Mouse (Mus musculus) bone marrow, adult 2 months (tissue): ENCODE data around the gene Tas2r134.

Source experiments
- CTCF ChIP-seq: fragments of 200-500 bp; IDR thresholded peaks from 2 replicates; pipeline ENCODE4 v1.5.1; 2011; ENCODE audit warnings: low read length, control low read depth; ENCODE audit not compliant: control insufficient read depth, insufficient read depth
- POLR2A ChIP-seq: fragments of 200-500 bp; IDR thresholded peaks from 2 replicates; pipeline ENCODE4 v1.6.1; 2011; ENCODE audit warnings: low read depth, mild to moderate bottlenecking, control low read depth, low read length, borderline replicate concordance; ENCODE audit not compliant: control insufficient read depth

GRCm38 (mm10) chr2:51600202-51600487 is 27.2 kb upstream of the Tas2r134 start:
- no peak for TF ChIP-seq CTCF
- no peak for TF ChIP-seq POLR2A
